Mouse (Mus musculus) stomach, embryonic 15.5 days (tissue): ENCODE data around the gene Ssr1. TPM values are rescaled to one million over a fixed set of nuclear protein-coding genes. Genes with fewer than 3 reads are reported as not detected.

Experiments
- ATAC-seq: fragments of 200-750 bp; cut with Nextera tagmentation; 2 replicates; pipeline ENCODE4 v1.8.0; 2017; ENCODE audit warnings: low read depth, moderate number of reproducible peaks, moderate TSS enrichment; ENCODE audit not compliant: insufficient read depth, low FRiP score
- H3K27ac ChIP-seq: fragments of 300-500 bp; sonication (generic); 2 replicates; pipeline ENCODE4 v1.5.1; 2015; ENCODE audit warnings: mild to moderate bottlenecking, inconsistent platforms
- H3K27me3 ChIP-seq: fragments of 300-500 bp; sonication (generic); replicated peaks from 2 replicates; pipeline ENCODE4 v1.6.1; 2015; ENCODE audit warnings: inconsistent platforms
- H3K36me3 ChIP-seq: fragments of 300-500 bp; sonication (generic); 2 replicates; pipeline ENCODE4 v1.6.1; 2015; ENCODE audit warnings: inconsistent platforms
- H3K4me1 ChIP-seq: fragments of 300-500 bp; sonication (generic); 2 replicates; pipeline ENCODE4 v1.6.1; 2015; ENCODE audit warnings: inconsistent platforms
- H3K4me2 ChIP-seq: fragments of 300-500 bp; sonication (generic); 2 replicates; pipeline ENCODE4 v1.6.1; 2015; ENCODE audit warnings: mild to moderate bottlenecking, inconsistent platforms
- H3K4me3 ChIP-seq: fragments of 300-500 bp; sonication (generic); replicated peaks from 2 replicates; pipeline ENCODE4 v1.5.1; 2015; ENCODE audit warnings: inconsistent platforms
- H3K9ac ChIP-seq: fragments of 300-500 bp; sonication (generic); 2 replicates; pipeline ENCODE4 v1.6.1; 2015; ENCODE audit warnings: inconsistent platforms
- H3K9me3 ChIP-seq: fragments of 300-500 bp; sonication (generic); 2 replicates; pipeline ENCODE4 v1.6.1; 2016; ENCODE audit warnings: inconsistent platforms
- WGBS: fragments of 180-500 bp; shearing (Covaris S2); methylation state at CpG from one replicate; pipeline ENCODE4 v1.1.7; 2015; 5-methylcytosine and 5-hydroxymethylcytosine counted together
- polyA plus RNA-seq: library from polyadenylated mRNA; unstranded; fragments of >200 nt; fragmentation: Nextera tagmentation; extraction: Ambion mirVana; gene quantifications from 2 replicates; pipeline ENCODE4 v1.2.1, GENCODE M21; 2015

Ssr1 gene
- 149 and 157 TPM in 2 replicates for polyA plus RNA-seq

DNA sequence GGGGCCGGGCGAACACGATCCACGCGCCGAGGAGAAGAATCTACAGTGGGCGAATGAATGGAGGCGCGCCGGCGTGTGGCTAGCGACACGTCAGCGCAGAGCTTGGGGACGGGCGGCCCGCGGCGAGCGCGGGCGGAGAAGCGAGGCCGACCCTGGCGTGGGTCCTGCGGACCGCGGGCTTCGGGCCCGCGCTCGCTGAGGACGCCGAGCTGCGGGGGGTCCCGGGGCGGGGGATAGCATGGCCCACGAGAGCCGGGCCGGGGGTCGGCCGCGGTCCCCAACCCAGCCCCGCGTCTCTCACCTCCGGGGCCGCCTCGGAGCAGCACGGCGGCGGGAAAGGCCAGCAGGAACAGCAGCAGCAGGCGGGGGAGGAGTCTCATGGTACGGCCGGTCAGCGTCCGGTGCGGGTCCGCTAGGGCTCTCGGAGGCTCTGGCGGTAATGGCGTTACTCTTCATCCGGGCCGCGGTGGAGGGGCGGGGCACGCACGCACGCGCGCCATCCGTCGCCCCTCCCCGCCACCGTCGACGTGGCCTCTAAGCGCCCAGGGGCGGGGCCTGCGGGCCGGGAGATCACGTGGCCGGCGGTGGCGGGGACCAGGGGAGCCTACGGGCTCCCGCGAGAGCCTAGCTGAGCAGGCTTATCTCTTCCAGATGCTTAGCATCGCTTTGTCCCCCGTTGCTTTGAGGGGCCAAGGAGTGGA is at the start of gene Ssr1:
Gene Ssr1, minus strand, starts transcription at position 514 of the 701 bp plus-strand sequence.
- under 1% methylated on average over 77 of the region's 89 CpGs for WGBS
- Histone ChIP-seq H3K27me3 (no peaks in the 10 kb centered on the region), H3K9ac (peak within 1 kb of the TSS; percentile 96), H3K4me3 (peak within 1 kb of the TSS; percentile 100), H3K4me1 (peaks cover 4% of the 10 kb centered on the region; the same call in 1 of the 2 replicates), H3K9me3 (no peaks in the 10 kb centered on the region), H3K36me3 (peaks cover 22% of the 10 kb centered on the region), H3K27ac (peak within 1 kb of the TSS; percentile 96), H3K4me2 (peak within 1 kb of the TSS; percentile 69)
- peak; percentile 96 for ATAC-seq

DNA sequence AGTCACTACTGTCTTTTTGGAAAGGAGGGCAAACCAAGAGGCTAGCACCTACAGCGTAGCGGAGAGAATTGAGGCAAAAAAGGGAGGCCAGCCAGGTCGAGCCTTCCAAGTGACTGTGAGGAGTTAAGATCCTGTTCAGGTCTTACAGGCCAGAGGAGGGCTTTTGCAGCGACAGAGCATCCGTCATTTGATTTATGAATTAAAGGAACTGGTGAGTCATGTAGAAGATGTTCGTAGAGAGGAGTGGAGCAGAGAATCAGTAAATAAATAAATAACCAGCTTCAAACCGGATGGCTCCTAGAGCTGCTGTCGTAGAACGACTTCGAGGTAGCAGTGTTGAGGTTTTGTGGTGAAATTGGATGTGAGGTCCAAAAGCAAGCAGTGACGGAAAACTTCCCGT is 43.8 kb upstream of the Ssr1 start:
- Histone ChIP-seq H3K9me3 (no peaks in the 10 kb centered on the region), H3K4me1 (peaks cover 13% of the 10 kb centered on the region; the same call in 1 of the 2 replicates), H3K4me3 (peak overlapping the region; percentile 81), H3K27ac (0 out of 2 replicates have a peak overlapping the region, but pooled peaks have one; percentile 84), H3K36me3 (peaks cover 19% of the 10 kb centered on the region; the same call in 1 of the 2 replicates), H3K9ac (peak overlapping the region; percentile 56), H3K27me3 (no peaks in the 10 kb centered on the region), H3K4me2 (peak overlapping the region; percentile 87)
- ATAC-seq, result no peak
- whole genome bisulfite sequencing, result 34% methylated on average over 12 of the region's 12 CpGs

DNA sequence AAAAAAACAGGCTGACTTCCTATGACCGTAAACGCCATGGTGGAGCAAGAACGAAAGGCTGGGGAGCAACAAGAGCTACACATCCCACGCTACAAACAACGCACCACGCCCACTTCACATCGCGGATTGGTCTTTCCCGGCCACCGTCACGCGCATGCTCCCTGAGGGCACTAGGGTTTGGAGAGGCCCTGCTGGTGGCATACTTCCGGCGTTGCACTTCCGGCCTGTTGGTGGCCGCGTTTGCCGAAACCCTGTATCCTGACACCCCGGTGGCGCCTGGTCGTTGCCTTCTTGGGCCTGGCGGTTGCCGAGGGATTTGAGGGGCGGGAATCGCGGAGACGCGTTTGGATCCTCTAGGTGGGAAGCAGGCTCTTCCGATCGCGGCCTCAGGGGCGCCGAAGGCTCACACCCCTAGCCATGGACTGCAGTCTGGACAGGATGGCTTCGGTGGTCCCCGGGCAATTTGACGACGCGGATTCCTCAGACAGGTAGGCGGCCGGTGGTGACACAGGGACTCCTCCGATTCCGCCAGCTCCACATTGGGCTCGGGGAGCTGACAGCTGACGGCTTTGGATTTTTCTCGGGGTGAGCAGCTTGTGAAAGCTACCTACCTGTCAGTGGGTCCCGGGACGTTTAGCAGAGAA is 43.1 kb upstream of the Ssr1 start, which contains the start of gene Cage1:
Gene Cage1, minus strand, starts transcription at position 26 of the 644 bp plus-strand sequence.
- Histone ChIP-seq H3K4me3 (peak within 1 kb of the TSS; percentile 81), H3K4me1 (peaks cover 13% of the 10 kb centered on the region; the same call in 1 of the 2 replicates), H3K27me3 (no peaks in the 10 kb centered on the region), H3K27ac (peak within 1 kb of the TSS; percentile 84), H3K36me3 (0 out of 2 replicates have a peak, but pooled peaks cover 16% of the 10 kb centered on the region), H3K4me2 (peak within 1 kb of the TSS; percentile 87), H3K9ac (peak within 1 kb of the TSS; percentile 56), H3K9me3 (no peaks in the 10 kb centered on the region)
- under 1% methylated on average over 47 of the region's 47 CpGs for WGBS
- peak; percentile 96 for ATAC-seq

DNA sequence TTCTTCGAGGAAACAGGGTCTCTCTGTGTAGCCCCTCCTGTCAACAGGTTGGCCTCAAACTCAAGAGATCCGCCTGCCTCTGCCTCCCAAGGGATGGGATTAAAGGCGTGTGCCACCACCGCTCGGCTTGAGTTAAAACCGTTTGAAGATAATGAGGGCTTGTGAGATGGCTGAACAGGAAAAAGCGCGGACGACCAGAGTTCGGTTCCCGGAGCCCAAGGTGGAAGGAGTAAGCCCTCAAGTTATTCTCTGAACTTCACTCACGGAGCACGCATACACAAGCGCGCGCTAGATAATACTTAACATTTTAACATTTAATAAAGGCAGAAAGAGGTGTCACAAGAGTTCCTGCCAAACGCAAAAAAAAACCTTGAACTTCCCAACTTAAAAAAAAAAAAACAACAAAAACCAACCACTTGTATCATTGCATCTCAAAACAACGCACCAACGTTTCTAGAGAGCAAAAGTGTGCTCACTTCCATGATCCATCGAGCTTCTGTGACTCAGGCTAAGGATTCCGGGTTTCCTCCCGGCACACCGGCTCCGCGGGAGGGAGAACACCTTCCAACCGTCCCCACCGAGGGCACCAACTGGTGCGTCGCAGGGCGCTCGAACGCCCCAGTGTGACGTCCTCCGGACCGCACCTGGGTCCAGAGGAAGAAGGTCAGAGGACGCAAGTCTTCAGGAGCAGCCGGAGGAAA is 42.5 kb upstream of the Ssr1 start, which contains the start of gene Riok1:
Gene Riok1, plus strand, starts transcription at position 653 of the 701 bp plus-strand sequence.
- Histone ChIP-seq H3K27me3 (no peaks in the 10 kb centered on the region), H3K4me3 (peak within 1 kb of the TSS; percentile 81), H3K36me3 (0 out of 2 replicates have a peak, but pooled peaks cover 15% of the 10 kb centered on the region), H3K4me1 (peaks cover 13% of the 10 kb centered on the region; the same call in 1 of the 2 replicates), H3K9me3 (no peaks in the 10 kb centered on the region), H3K4me2 (peak within 1 kb of the TSS; percentile 87), H3K9ac (peak within 1 kb of the TSS; percentile 56), H3K27ac (peak within 1 kb of the TSS; percentile 84)
- peak; percentile 65; the same call in 1 of the 2 replicates for ATAC-seq
- WGBS, result 11% methylated on average over 37 of the region's 37 CpGs

DNA sequence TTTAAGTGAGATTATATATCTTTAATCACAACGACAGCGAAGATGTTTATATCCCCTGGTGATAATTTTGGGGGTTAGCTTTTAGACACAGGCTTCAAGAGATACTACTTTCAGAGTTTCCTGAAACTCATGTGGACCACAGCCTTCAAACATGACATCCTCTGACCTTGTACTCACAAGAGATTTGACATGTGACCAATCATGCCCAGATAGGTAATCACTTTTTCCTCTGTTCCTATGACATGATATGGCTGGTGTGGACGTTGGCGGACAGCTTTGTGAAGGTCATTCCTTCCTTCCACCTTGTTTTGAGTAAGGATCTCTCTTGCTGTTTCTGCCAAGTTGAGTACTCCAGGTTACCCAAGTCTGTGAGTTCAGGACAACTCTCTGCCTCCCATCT is 34.4 kb upstream of the Ssr1 start:
- Histone ChIP-seq H3K4me2 (no peak overlapping the region), H3K36me3 (no peaks in the 10 kb centered on the region), H3K9ac (no peak overlapping the region), H3K9me3 (no peaks in the 10 kb centered on the region), H3K4me3 (no peak overlapping the region), H3K27ac (no peak overlapping the region), H3K27me3 (no peaks in the 10 kb centered on the region), H3K4me1 (no peaks in the 10 kb centered on the region)
- WGBS, result 67% methylated on average over 4 of the region's 4 CpGs
- no peak for ATAC-seq

DNA sequence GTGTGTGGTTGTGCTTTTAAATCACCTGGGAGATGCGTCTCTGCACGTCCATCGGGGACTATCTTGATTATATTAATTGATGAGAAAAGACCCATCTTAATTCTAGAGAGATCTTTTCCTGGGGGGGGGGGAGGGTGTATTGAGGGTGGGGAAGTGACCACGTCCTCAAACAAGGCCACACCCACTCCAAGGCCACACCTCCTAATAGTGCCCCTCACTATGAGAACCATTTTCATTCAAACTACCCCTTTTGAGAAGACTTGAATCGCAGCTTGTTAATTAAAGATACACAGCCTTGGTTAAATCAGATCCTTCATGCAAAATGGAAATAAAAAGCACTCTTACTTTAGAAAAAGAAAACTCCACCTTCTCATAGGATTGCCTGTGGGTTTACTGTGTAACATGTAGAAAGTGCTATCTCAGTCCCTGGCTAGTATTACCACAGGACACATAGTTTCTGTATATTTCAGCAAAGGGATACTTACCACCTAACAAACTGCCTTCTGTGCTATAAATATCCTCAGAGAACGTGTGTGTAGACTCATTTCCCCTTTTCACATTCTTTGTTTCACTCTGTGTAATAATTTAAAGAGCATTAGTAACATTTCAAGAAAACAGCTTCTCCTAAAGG is 33.7 kb upstream of the Ssr1 start:
- Histone ChIP-seq H3K27ac (no peak overlapping the region), H3K9ac (no peak overlapping the region), H3K27me3 (no peaks in the 10 kb centered on the region), H3K4me3 (no peak overlapping the region), H3K4me2 (no peak overlapping the region), H3K4me1 (no peaks in the 10 kb centered on the region), H3K9me3 (no peaks in the 10 kb centered on the region), H3K36me3 (no peaks in the 10 kb centered on the region)
- 66% methylated on average over 6 of the region's 6 CpGs for WGBS
- no peak for ATAC-seq

DNA sequence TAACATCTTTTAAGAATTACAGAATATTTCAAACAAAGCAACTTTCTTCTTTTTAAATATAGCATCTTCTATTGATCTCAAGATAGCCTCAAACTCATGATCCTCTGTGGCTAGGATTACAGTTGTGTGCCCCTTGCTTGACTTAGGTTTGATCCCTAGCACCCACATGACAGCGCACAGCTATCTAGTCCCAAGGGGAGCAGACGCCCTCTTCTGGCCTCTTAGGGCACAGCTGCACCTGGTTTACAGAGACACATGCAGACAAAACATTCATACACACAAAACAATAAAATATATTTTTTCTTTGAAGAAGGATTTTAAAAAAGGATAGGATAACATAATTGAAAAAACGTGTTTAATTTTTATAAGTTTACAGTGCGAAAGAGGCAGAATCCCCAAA is 31.9 kb upstream of the Ssr1 start:
- no peaks in the 10 kb centered on the region for H3K36me3 ChIP-seq
- no peak overlapping the region for H3K27ac ChIP-seq
- H3K27me3 ChIP-seq, result no peaks in the 10 kb centered on the region
- no peak overlapping the region for H3K4me3 ChIP-seq
- no peak overlapping the region for H3K4me2 ChIP-seq
- no peak for ATAC-seq
- H3K9ac ChIP-seq, result no peak overlapping the region
- H3K4me1 ChIP-seq, result no peaks in the 10 kb centered on the region
- 42% methylated on average over 4 of the region's 4 CpGs for WGBS
- no peaks in the 10 kb centered on the region for H3K9me3 ChIP-seq

DNA sequence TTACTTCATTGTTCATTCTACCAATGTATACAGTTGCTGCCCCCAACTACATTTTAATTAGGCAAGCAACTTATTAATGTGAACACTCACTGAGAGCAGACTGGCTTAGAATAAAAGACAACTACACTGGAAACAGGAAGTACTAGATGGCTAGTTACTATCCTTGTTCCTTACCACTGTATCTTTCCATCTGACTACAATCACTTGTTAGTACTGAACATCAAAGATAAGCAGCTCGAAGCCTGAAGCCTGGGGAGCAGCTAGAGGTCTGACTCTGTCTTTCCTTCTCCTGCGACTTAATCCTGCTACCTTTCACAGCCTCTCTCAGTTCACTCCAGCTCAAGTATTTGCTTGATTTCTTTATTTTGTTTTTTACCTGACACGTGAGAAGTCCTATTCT is 24.8 kb upstream of the Ssr1 start:
- no peak overlapping the region for H3K4me3 ChIP-seq
- no peak overlapping the region for H3K9ac ChIP-seq
- no peak overlapping the region for H3K4me2 ChIP-seq
- ATAC-seq, result no peak
- H3K4me1 ChIP-seq, result no peaks in the 10 kb centered on the region
- no peaks in the 10 kb centered on the region for H3K36me3 ChIP-seq
- H3K9me3 ChIP-seq, result no peaks in the 10 kb centered on the region
- H3K27ac ChIP-seq, result no peak overlapping the region
- no peaks in the 10 kb centered on the region for H3K27me3 ChIP-seq
- WGBS, result 65% methylated on average over 3 of the region's 3 CpGs

DNA sequence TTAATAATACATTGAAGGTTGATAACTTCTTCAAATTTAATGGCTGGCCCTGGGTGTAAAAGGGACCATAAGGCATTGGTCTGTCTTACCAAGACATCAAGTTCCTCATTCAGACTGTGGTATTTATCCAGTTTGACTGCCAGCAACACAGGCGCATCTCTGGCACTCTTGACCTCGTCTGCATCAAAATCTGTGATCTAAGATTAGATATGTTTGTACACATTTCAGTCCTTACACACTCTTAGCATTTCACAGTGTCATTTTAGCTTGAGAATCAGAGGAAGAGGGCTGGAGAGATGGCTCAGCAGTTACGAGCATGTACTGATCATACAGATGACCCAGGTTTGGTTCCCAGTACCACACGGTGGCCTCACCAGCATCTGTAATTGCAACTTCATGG is 21.6 kb upstream of the Ssr1 start:
- Histone ChIP-seq H3K4me2 (no peak overlapping the region), H3K4me1 (no peaks in the 10 kb centered on the region), H3K27ac (no peak overlapping the region), H3K4me3 (no peak overlapping the region), H3K36me3 (no peaks in the 10 kb centered on the region), H3K9ac (no peak overlapping the region), H3K9me3 (no peaks in the 10 kb centered on the region), H3K27me3 (no peaks in the 10 kb centered on the region)
- no peak for ATAC-seq
- 88% methylated on average over 4 of the region's 4 CpGs for WGBS

DNA sequence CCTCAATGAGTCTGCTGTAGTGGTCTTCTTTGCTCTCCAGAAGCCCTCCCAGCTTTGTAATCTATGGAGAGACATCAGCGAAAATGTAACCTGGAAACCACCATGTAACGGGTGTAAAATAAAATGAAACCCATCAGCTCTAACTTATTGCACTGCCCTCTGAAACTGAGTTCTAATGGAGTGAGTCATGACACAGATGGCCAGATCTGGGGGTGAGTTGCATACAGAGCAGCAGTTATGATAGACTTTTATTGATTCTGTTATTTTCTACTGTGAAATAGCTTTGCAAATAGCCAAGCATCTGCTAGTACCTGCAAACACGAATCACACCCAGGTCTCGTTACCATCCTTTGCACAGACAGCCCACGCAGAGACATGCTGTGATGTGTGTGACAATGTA is 18.4 kb upstream of the Ssr1 start:
- H3K4me1 ChIP-seq, result no peaks in the 10 kb centered on the region
- 81% methylated on average over 5 of the region's 5 CpGs for WGBS
- H3K27me3 ChIP-seq, result no peaks in the 10 kb centered on the region
- H3K4me2 ChIP-seq, result no peak overlapping the region
- no peaks in the 10 kb centered on the region for H3K9me3 ChIP-seq
- no peak for ATAC-seq
- H3K27ac ChIP-seq, result no peak overlapping the region
- no peak overlapping the region for H3K4me3 ChIP-seq
- no peak overlapping the region for H3K9ac ChIP-seq
- no peaks in the 10 kb centered on the region for H3K36me3 ChIP-seq

DNA sequence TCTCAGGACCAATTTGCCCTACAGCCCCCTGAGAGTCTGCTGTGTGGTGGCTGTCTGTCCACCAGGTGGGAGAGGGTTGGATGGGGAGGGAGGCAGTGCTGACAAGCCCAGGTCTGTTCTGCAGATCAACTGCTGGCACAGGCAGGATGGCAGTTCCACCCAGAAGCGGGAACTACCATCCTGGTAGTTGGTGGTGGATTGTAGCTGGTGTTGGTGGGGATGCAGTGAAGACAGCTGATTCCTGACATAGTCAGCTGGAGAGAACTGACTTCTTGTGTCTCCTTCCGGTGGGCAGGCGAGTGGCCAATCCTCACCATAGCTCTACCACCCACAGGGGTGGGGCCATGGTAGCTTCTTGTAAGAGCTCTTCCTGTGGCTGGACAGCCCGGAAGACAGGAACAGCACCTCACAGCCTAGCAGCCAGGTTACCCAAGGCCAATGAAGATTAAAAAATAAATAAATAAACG is 16.5 kb upstream of the Ssr1 start:
- no peak for ATAC-seq
- H3K9ac ChIP-seq, result no peak overlapping the region
- H3K4me3 ChIP-seq, result no peak overlapping the region
- H3K4me2 ChIP-seq, result no peak overlapping the region
- 73% methylated on average over 5 of the region's 5 CpGs for WGBS
- no peaks in the 10 kb centered on the region for H3K36me3 ChIP-seq
- no peaks in the 10 kb centered on the region for H3K4me1 ChIP-seq
- H3K27ac ChIP-seq, result no peak overlapping the region
- H3K9me3 ChIP-seq, result no peaks in the 10 kb centered on the region
- no peaks in the 10 kb centered on the region for H3K27me3 ChIP-seq
